Mouse (Mus musculus): ENCODE results near the gene Gm5148. TPM values are rescaled to one million over a fixed set of nuclear protein-coding genes. Genes with fewer than 3 reads are reported as not detected.

The Gm5148 gene
- polyA plus RNA-seq, 1 experiment = 5.8 TPM

DNA sequence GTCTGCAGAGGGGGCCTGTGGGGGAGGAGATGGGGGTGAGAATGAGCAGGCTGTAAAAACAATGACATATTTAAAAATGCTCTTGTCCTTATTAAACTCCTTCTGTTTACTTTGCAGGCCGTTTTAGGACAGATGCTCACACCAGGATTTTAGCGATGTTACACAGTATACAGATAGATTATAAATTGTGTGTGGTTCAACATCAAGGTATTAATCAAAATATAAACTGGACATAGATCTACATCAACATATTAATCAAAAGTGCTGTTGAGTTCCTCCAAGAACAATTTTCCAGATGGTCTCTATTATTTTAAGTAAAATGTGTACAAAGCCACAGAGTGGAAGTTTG, 57.2 kb downstream of the Gm5148 start:
- Histone ChIP-seq H3K79me3 (ENCODE audit: low read depth) (no peaks in the 10 kb centered on the region), H3K79me2 (ENCODE audit: control insufficient read depth, insufficient read depth) (no peaks in the 10 kb centered on the region), H3K4me3 (ENCODE audit: insufficient read depth, poor library complexity, severe bottlenecking) (no peak overlapping the region), H3K27me3 (ENCODE audit: control insufficient read depth, insufficient read depth, insufficient read length) (no peaks in the 10 kb centered on the region), H3K36me3 (ENCODE audit: control insufficient read depth, insufficient read depth) (no peaks in the 10 kb centered on the region), H3ac (ENCODE audit: control insufficient read depth, insufficient read length, low read depth) (no peak overlapping the region)
- TF ChIP-seq CTCF (IDR thresholded peaks at IDR 0.05; ENCODE audit: control insufficient read depth, insufficient read depth, insufficient read length) (no peak), USF1 (IDR thresholded peaks at IDR 0.05; ENCODE audit: low read depth) (no peak), CEBPB (IDR thresholded peaks at IDR 0.05; ENCODE audit: low read depth) (no peak), MYOD1 (IDR thresholded peaks at IDR 0.05; ENCODE audit: control insufficient read depth, insufficient read length, low read depth) (no peak), MYOG (IDR thresholded peaks at IDR 0.05; ENCODE audit: control insufficient read depth, extremely low read depth, insufficient read length) (no peak), MAX (IDR thresholded peaks at IDR 0.05) (no peak), FOSL1 (IDR thresholded peaks at IDR 0.05; ENCODE audit: insufficient read depth, low read length, poor library complexity, severe bottlenecking) (no peak)

DNA sequence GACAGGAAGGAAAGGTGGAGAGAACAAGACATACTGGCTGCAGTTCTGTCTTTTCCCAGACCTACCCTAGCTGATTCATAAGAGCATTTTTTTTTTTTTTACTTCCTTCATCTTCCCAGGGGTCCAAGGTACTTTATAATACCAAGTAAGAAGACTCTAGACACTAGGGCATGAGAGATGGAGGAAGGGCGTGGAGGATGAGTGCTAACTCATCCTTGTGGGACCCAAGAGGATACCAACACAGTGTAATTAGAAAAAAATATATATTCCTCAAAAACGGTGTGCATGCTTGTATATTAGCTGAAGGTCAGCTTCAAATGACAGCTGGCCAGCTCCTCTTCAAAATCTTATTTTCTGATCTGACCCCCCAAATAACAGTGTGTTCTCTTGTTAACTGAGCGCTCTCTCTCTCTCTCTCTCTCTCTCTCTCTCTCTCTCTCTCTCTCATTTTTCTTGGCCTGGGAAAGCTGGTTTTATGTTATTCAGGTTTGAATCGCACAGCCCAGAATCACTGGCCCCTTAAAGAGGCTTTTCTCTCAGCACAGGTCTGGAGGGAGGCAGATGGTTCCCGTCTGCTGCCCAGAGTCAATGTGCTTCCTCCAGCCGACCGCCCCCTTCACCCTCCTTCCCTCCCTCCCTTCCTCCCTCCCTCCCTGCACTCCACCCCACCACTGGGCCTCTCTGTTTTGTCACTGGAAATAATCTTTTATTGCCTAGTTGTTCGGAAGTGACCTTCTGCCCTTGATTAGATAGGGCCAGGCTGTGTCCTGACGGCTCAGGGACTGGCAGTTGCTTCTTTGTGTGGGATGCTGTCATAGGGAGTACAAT, 57.8 kb downstream of the Gm5148 start:
- TF ChIP-seq MAX (IDR thresholded peaks at IDR 0.05) (no peak), CEBPB (IDR thresholded peaks at IDR 0.05; ENCODE audit: low read depth) (no peak), FOSL1 (IDR thresholded peaks at IDR 0.05; ENCODE audit: insufficient read depth, low read length, poor library complexity, severe bottlenecking) (no peak), USF1 (IDR thresholded peaks at IDR 0.05; ENCODE audit: low read depth) (no peak), MYOD1 (IDR thresholded peaks at IDR 0.05; ENCODE audit: control insufficient read depth, insufficient read length, low read depth) (no peak), MYOG (IDR thresholded peaks at IDR 0.05; ENCODE audit: control insufficient read depth, extremely low read depth, insufficient read length) (no peak), CTCF (IDR thresholded peaks at IDR 0.05; ENCODE audit: control insufficient read depth, insufficient read depth, insufficient read length) (no peak)
- H3K4me3 ChIP-seq (ENCODE audit: insufficient read depth, poor library complexity, severe bottlenecking) = no peak overlapping the region
- no peaks in the 10 kb centered on the region for H3K27me3 ChIP-seq (ENCODE audit: control insufficient read depth, insufficient read depth, insufficient read length)
- H3K79me2 ChIP-seq (ENCODE audit: control insufficient read depth, insufficient read depth) = no peaks in the 10 kb centered on the region
- no peaks in the 10 kb centered on the region for H3K79me3 ChIP-seq (ENCODE audit: low read depth)
- no peaks in the 10 kb centered on the region for H3K36me3 ChIP-seq (ENCODE audit: control insufficient read depth, insufficient read depth)
- no peak overlapping the region for H3ac ChIP-seq (ENCODE audit: control insufficient read depth, insufficient read length, low read depth)

Other genes with a start within 250 kb of the Gm5148 start
- gene Spry1, start 84.5 kb downstream of the Gm5148 start, polyA plus RNA-seq (2012; fragmentation: generic; extraction: Trizol) = 1.4 TPM

Measured in C2C12 (cell line).